In genomic region chr2:146299841-146300460, GRCm38 (mm10) we compare ENCODE assay signal across 23 mouse cellular contexts.
A peak's percentile ranks its signal among the peaks of the same experiment; 100 is the strongest.
DNase-seq lines count a peak whose midpoint lies in the region; ATAC-seq lines count a peak whose summit lies in the region.
"Had no signal": no experiment of that assay in that cellular context is flagged by ENCODE, and none has a peak within 500 bp of the region (broad histone marks: within the 10 kb centered on the region; RNA-seq: fewer than 3 reads in every experiment).

No protein-coding gene starts in this region.

- 11% methylated on average over 3 of the region's 3 CpGs for WGBS in forebrain, embryonic 13.5 days
- WGBS in midbrain, embryonic 12.5 days, result 10% methylated on average over 3 of the region's 3 CpGs

- no peak overlapping the region for H3K9ac ChIP-seq in forebrain, embryonic 13.5 days
- H3K9ac ChIP-seq in midbrain, embryonic 12.5 days (replicated peaks), result no peak overlapping the region
- H3K9ac ChIP-seq: lung, embryonic 14.5 days had no signal

- ATAC-seq in forebrain, embryonic 13.5 days, result peak; percentile 73
- ATAC-seq in midbrain, embryonic 12.5 days (ENCODE audit: low FRiP score, low read depth), result peak; percentile 71
- no peak for ATAC-seq in monocyte, adult 5-6 weeks (replicated peaks; ENCODE audit: insufficient number of reproducible peaks, low FRiP score, low TSS enrichment, poor library complexity, severe bottlenecking)
- ATAC-seq: CD4-positive, CD25-positive, alpha-beta regulatory T cell, adult 4 months; inflammation-experienced regulatory T-cells, adult 6 months had no signal

- no peaks in the 10 kb centered on the region for H3K27me3 ChIP-seq in forebrain, embryonic 13.5 days
- H3K27me3 ChIP-seq in midbrain, embryonic 12.5 days, result no peaks in the 10 kb centered on the region; the same call in 1 of the 2 replicates

- no peaks in the 10 kb centered on the region for H3K36me3 ChIP-seq in forebrain, embryonic 13.5 days (ENCODE audit: poor library complexity, severe bottlenecking)
- H3K36me3 ChIP-seq in midbrain, embryonic 12.5 days, result no peaks in the 10 kb centered on the region

- DNase-seq in cerebellum, postnatal 10 days, result peak; percentile 42 to 51
- DNase-seq in cerebellum, postnatal 25 days, result no peak
- DNase-seq in ZHBTc4 (ENCODE audit: low read depth, low spot score), result peak; percentile 39
- DNase-seq in ovary, adult 18-20 months (ENCODE audit: low spot score), result no peak
- no peak for DNase-seq in frontal cortex, postnatal 10 days (ENCODE audit: low spot score in 2 of 2)
- DNase-seq: adrenal gland, postnatal 10 days; cerebellum, adult 2 months; gastrocnemius, postnatal 36 days; heart, postnatal 14 days; kidney, adult 8-10 months; kidney, postnatal 4 days; left cerebral cortex, postnatal 4 days; lung, embryonic 14.5 days; lung, postnatal 4 days; right cerebral cortex, postnatal 25 days; thymus, postnatal 25 days had no signal

- H3K4me2 ChIP-seq in forebrain, embryonic 13.5 days, result no peak overlapping the region
- H3K4me2 ChIP-seq in midbrain, embryonic 12.5 days (replicated peaks), result no peak overlapping the region
- H3K4me2 ChIP-seq: heart, embryonic 11.5 days; lung, embryonic 14.5 days had no signal

- peaks cover 51% of the 10 kb centered on the region for H3K4me1 ChIP-seq in forebrain, embryonic 13.5 days
- H3K4me1 ChIP-seq in midbrain, embryonic 12.5 days, result peaks cover 44% of the 10 kb centered on the region

- H3K4me3 ChIP-seq in forebrain, embryonic 13.5 days, result no peak overlapping the region
- H3K4me3 ChIP-seq in midbrain, embryonic 12.5 days, result no peak overlapping the region

- H3K27ac ChIP-seq in forebrain, embryonic 13.5 days, result peak overlapping the region; percentile 83
- peak overlapping the region; percentile 75 for H3K27ac ChIP-seq in midbrain, embryonic 12.5 days (replicated peaks)
- H3K27ac ChIP-seq: stomach, postnatal 0 days had no signal

- H3K9me3 ChIP-seq in forebrain, embryonic 13.5 days (replicated peaks), result no peaks in the 10 kb centered on the region
- H3K9me3 ChIP-seq in midbrain, embryonic 12.5 days, result no peaks in the 10 kb centered on the region

Comparison
In these comparisons a context has a peak if more than half of its experiments do, and no peak if none do; other contexts are left out.
1. DNase-seq: peak in cerebellum, postnatal 10 days (2 of 2) and ZHBTc4 (single experiment); none in cerebellum, postnatal 25 days (0 of 2), ovary, adult 18-20 months (single experiment) and frontal cortex, postnatal 10 days (0 of 2).